Mouse (Mus musculus): Measurements from ENCODE around the gene Gm10491.
"Not testable (repeated sequence)": the region's sequence is repeated elsewhere in the genome, so short reads cannot be mapped to it uniquely, and the experiment has no call there.

Gene Gm10491

GRCm38 (mm10) chrX:7907735-7908134, at the start of gene Gm10491:
Gm10491 (minus strand) TSS chrX:7907835.
- no peak for DNase-seq (ENCODE audit: low spot score)

GRCm38 (mm10) chrX:7950091-7950490, 42.5 kb upstream of the Gm10491 start:
- DNase-seq (ENCODE audit: low spot score): peak; percentile 23

- DNase-seq (ENCODE audit: low spot score): peak; percentile 94
Measured at GRCm38 (mm10) chrX:7947900-7948492, 40.4 kb upstream of the Gm10491 start.

GRCm38 (mm10) chrX:7947108-7947899, 39.7 kb upstream of the Gm10491 start, which contains the start of gene Hdac6:
Hdac6 (minus strand) TSS chrX:7947889.
- DNase-seq (ENCODE audit: low spot score): no peak

- no peak for DNase-seq (ENCODE audit: low spot score)
Measured at GRCm38 (mm10) chrX:7945618-7946017, 38.0 kb upstream of the Gm10491 start.

- DNase-seq (ENCODE audit: low spot score): no peak
Measured at GRCm38 (mm10) chrX:7937667-7938066, 30.0 kb upstream of the Gm10491 start.

GRCm38 (mm10) chrX:7936874-7937273, 29.2 kb upstream of the Gm10491 start:
- DNase-seq (ENCODE audit: low spot score): no peak

GRCm38 (mm10) chrX:7928270-7928790, 20.7 kb upstream of the Gm10491 start, which contains the start of gene Eras:
Eras (minus strand) TSS chrX:7928607.
- no peak for DNase-seq (ENCODE audit: low spot score)

GRCm38 (mm10) chrX:7927116-7927515, 19.5 kb upstream of the Gm10491 start:
- no peak for DNase-seq (ENCODE audit: low spot score)

GRCm38 (mm10) chrX:7926266-7926665, 18.6 kb upstream of the Gm10491 start:
- no peak for DNase-seq (ENCODE audit: low spot score)

GRCm38 (mm10) chrX:7922032-7922431, 14.4 kb upstream of the Gm10491 start:
- DNase-seq (ENCODE audit: low spot score): no peak

- DNase-seq (ENCODE audit: low spot score): no peak
Measured at GRCm38 (mm10) chrX:7919601-7920383, 12.2 kb upstream of the Gm10491 start, which contains the start of gene Pcsk1n. Pcsk1n (plus strand) TSS chrX:7919822.

- not testable (repeated sequence) for DNase-seq (ENCODE audit: low spot score)
Measured at GRCm38 (mm10) chrX:7917960-7918359, 10.3 kb upstream of the Gm10491 start.

- not testable (repeated sequence) for DNase-seq (ENCODE audit: low spot score)
Measured at GRCm38 (mm10) chrX:7915669-7916068, 8.0 kb upstream of the Gm10491 start.

GRCm38 (mm10) chrX:7910473-7910872, 2.8 kb upstream of the Gm10491 start:
- no peak for DNase-seq (ENCODE audit: low spot score)

GRCm38 (mm10) chrX:7909242-7909641, 1.6 kb upstream of the Gm10491 start, which contains the start of gene Gm10490:
Gm10490 (plus strand) TSS chrX:7909542.
- not testable (repeated sequence) for DNase-seq (ENCODE audit: low spot score)

GRCm38 (mm10) chrX:7904441-7904840, 3.2 kb downstream of the Gm10491 start:
- no peak for DNase-seq (ENCODE audit: low spot score)

- peak; percentile 89 for DNase-seq (ENCODE audit: low spot score)
Measured at GRCm38 (mm10) chrX:7898880-7899874, 8.5 kb downstream of the Gm10491 start, which contains the start of the genes Pqbp1 and Timm17b. Pqbp1 (minus strand) TSS chrX:7899269. Timm17b (plus strand) TSS chrX:7899357.

- no peak for DNase-seq (ENCODE audit: low spot score)
Measured at GRCm38 (mm10) chrX:7898211-7898610, 9.4 kb downstream of the Gm10491 start.

- DNase-seq (ENCODE audit: low spot score): peak; percentile 88
Measured at GRCm38 (mm10) chrX:7883841-7884567, 23.6 kb downstream of the Gm10491 start, which contains the start of gene Slc35a2. Slc35a2 (plus strand) TSS chrX:7884028.
